Mouse (Mus musculus) C2C12 (cell line): ENCODE results near the gene Fbxl5. TPM values are rescaled to one million over a fixed set of nuclear protein-coding genes. Genes with fewer than 3 reads are reported as not detected.

Experiments
- H3K27me3 ChIP-seq: one replicate; pipeline ENCODE4 v1.6.1; 2011; ENCODE audit not compliant: control insufficient read depth, insufficient read depth, insufficient read length
- H3K36me3 ChIP-seq: one replicate; pipeline ENCODE4 v1.6.1; 2011; ENCODE audit not compliant: control insufficient read depth, insufficient read depth
- H3K4me3 ChIP-seq: one replicate; pipeline ENCODE4 v1.5.1; 2011; ENCODE audit warnings: mild to moderate bottlenecking, control low read depth; ENCODE audit not compliant: poor library complexity, insufficient read depth, severe bottlenecking
- H3K79me2 ChIP-seq: one replicate; pipeline ENCODE4 v1.6.1; 2011; ENCODE audit not compliant: control insufficient read depth, insufficient read depth
- H3K79me3 ChIP-seq: one replicate; pipeline ENCODE4 v1.6.1; 2011; ENCODE audit warnings: low read depth, control low read depth
- H3ac ChIP-seq: one replicate; pipeline ENCODE3; 2011; ENCODE audit warnings: low read depth; ENCODE audit not compliant: control insufficient read depth, insufficient read length
- CEBPB ChIP-seq: IDR thresholded peaks from one replicate; pipeline ENCODE4 v1.6.1; 2011; ENCODE audit warnings: low read depth, mild to moderate bottlenecking, control low read depth, moderate library complexity
- CTCF ChIP-seq: IDR thresholded peaks from one replicate; pipeline ENCODE4 v1.5.1; 2011; ENCODE audit not compliant: control insufficient read depth, insufficient read depth, insufficient read length
- FOSL1 ChIP-seq: IDR thresholded peaks from one replicate; pipeline ENCODE4 v1.8.0; 2011; ENCODE audit warnings: mild to moderate bottlenecking, low read length; ENCODE audit not compliant: poor library complexity, insufficient read depth, severe bottlenecking
- MAX ChIP-seq: IDR thresholded peaks from one replicate; pipeline ENCODE4 v1.6.1; 2011; ENCODE audit warnings: mild to moderate bottlenecking, control low read depth
- MYOD1 ChIP-seq: IDR thresholded peaks from one replicate; pipeline ENCODE4 v1.6.1; 2011; ENCODE audit warnings: low read depth; ENCODE audit not compliant: control insufficient read depth, insufficient read length
- MYOG ChIP-seq: IDR thresholded peaks from one replicate; pipeline ENCODE4 v1.6.1; 2011; ENCODE audit not compliant: control insufficient read depth, insufficient read length; ENCODE audit errors: extremely low read depth
- USF1 ChIP-seq: IDR thresholded peaks from one replicate; pipeline ENCODE4 v1.6.1; 2011; ENCODE audit warnings: low read depth, mild to moderate bottlenecking, control low read depth, moderate library complexity
- long read RNA-seq, 2 experiments: library from polyadenylated mRNA; unstranded; transcript quantifications; one replicate each; pipeline ENCODE4 v2.0.0; 2019 to 2020
- polyA plus RNA-seq: library from polyadenylated mRNA; unstranded; fragments of >200 nt; fragmentation: generic; extraction: Trizol; gene quantifications from one replicate; pipeline ENCODE4 v1.2.1, GENCODE M21; 2012; ENCODE audit warnings: missing spikeins

Fbxl5 gene
- 10.5 TPM for polyA plus RNA-seq
- long read RNA-seq, experiment 1, full-length matches to known transcripts: 31 of 38 reads
- long read RNA-seq, experiment 1, partial matches to known transcripts: 3 of 38 reads
- long read RNA-seq, experiment 1, other reads (novel, unspliced or antisense): 4 of 38 reads
- long read RNA-seq, experiment 2, full-length matches to known transcripts: 226 of 260 reads
- long read RNA-seq, experiment 2, partial matches to known transcripts: 9 of 260 reads
- long read RNA-seq, experiment 2, other reads (novel, unspliced or antisense): 25 of 260 reads

GRCm38 (mm10) chr5:43821538-43821937, at the start of gene Fbxl5:
TSS of gene Fbxl5 (minus strand) at chr5:43821638.
- TF ChIP-seq USF1: no peak
- no peak for TF ChIP-seq CTCF
- no peak for TF ChIP-seq MYOG
- TF ChIP-seq MAX: no peak
- TF ChIP-seq CEBPB: no peak
- TF ChIP-seq MYOD1: no peak
- no peak for TF ChIP-seq FOSL1
- Histone ChIP-seq H3K4me3 (no peak within 1 kb of the TSS), H3K79me3 (no peaks in the 10 kb centered on the region), H3ac (no peak within 1 kb of the TSS), H3K79me2 (no peaks in the 10 kb centered on the region), H3K27me3 (no peaks in the 10 kb centered on the region), H3K36me3 (no peaks in the 10 kb centered on the region)

GRCm38 (mm10) chr5:43868711-43869600, 47.5 kb upstream of the Fbxl5 start:
- no peaks in the 10 kb centered on the region for H3K36me3 ChIP-seq
- no peak overlapping the region for H3K4me3 ChIP-seq
- no peaks in the 10 kb centered on the region for H3K79me2 ChIP-seq
- no peaks in the 10 kb centered on the region for H3K79me3 ChIP-seq
- peak overlapping the region; percentile 3 for H3ac ChIP-seq
- no peaks in the 10 kb centered on the region for H3K27me3 ChIP-seq
- TF ChIP-seq USF1: no peak
- no peak for TF ChIP-seq FOSL1

GRCm38 (mm10) chr5:43868253-43868652, 46.8 kb upstream of the Fbxl5 start, which contains the start of gene Cd38:
TSS of gene Cd38 (plus strand) at chr5:43868553.
- Histone ChIP-seq H3K79me2 (no peaks in the 10 kb centered on the region), H3K79me3 (no peaks in the 10 kb centered on the region), H3ac (peak within 1 kb of the TSS; percentile 3), H3K27me3 (no peaks in the 10 kb centered on the region), H3K36me3 (no peaks in the 10 kb centered on the region), H3K4me3 (no peak within 1 kb of the TSS)
- TF ChIP-seq MYOD1: no peak
- no peak for TF ChIP-seq MYOG
- TF ChIP-seq MAX: no peak
- no peak for TF ChIP-seq CEBPB
- TF ChIP-seq CTCF: no peak
- no peak for TF ChIP-seq USF1
- TF ChIP-seq FOSL1: no peak

GRCm38 (mm10) chr5:43865316-43865715, 43.9 kb upstream of the Fbxl5 start:
- H3K79me2 ChIP-seq: no peaks in the 10 kb centered on the region
- no peaks in the 10 kb centered on the region for H3K27me3 ChIP-seq
- no peak overlapping the region for H3ac ChIP-seq
- H3K4me3 ChIP-seq: no peak overlapping the region
- no peaks in the 10 kb centered on the region for H3K79me3 ChIP-seq
- TF ChIP-seq MYOD1 (no peak), CEBPB (no peak), FOSL1 (no peak), MYOG (no peak), USF1 (no peak), CTCF (no peak), MAX (no peak)
- no peaks in the 10 kb centered on the region for H3K36me3 ChIP-seq

GRCm38 (mm10) chr5:43863642-43864041, 42.2 kb upstream of the Fbxl5 start:
- no peak for TF ChIP-seq MYOD1
- no peak for TF ChIP-seq MAX
- TF ChIP-seq MYOG: no peak
- no peak for TF ChIP-seq CTCF
- no peak for TF ChIP-seq CEBPB
- Histone ChIP-seq H3ac (no peak overlapping the region), H3K4me3 (no peak overlapping the region), H3K79me3 (no peaks in the 10 kb centered on the region), H3K27me3 (no peaks in the 10 kb centered on the region), H3K36me3 (no peaks in the 10 kb centered on the region), H3K79me2 (no peaks in the 10 kb centered on the region)
